Mouse (Mus musculus): ENCODE measurements around the gene Fry. TPM values are rescaled to one million over a fixed set of nuclear protein-coding genes. Genes with fewer than 3 reads are reported as not detected.

The Fry gene
- polyA plus RNA-seq, 1 experiment from 2014 or later: 8.5 TPM

- H3K4me1 ChIP-seq (replicated peaks; ENCODE audit: insufficient read depth, low read length): no peaks in the 10 kb centered on the region
- DNase-seq (ENCODE audit: low spot score) (no peak), ATAC-seq (replicated peaks; ENCODE audit: low FRiP score, low read depth) (no peak)
- WGBS: 80% methylated on average over 2 of the region's 2 CpGs
- no peak overlapping the region for H3K4me3 ChIP-seq (replicated peaks; ENCODE audit: low read depth, low read length)
- H3K9ac ChIP-seq (ENCODE audit: low read depth, low read length): no peak overlapping the region
- H3K9me3 ChIP-seq (replicated peaks; ENCODE audit: low read length): no peaks in the 10 kb centered on the region
- H3K4me2 ChIP-seq (ENCODE audit: low read length): no peak overlapping the region
- no peak for TF ChIP-seq CTCF (IDR thresholded peaks at IDR 0.05; ENCODE audit: low read depth)
- no peaks in the 10 kb centered on the region for H3K27me3 ChIP-seq (ENCODE audit: insufficient read depth, low read length)
- H3K27ac ChIP-seq: no peak overlapping the region
- no peaks in the 10 kb centered on the region for H3K36me3 ChIP-seq (ENCODE audit: insufficient read depth, low read length)
Observed at GRCm38 (mm10) chr5:150122571-150122970, 4.1 kb downstream of the Fry start.

GRCm38 (mm10) chr5:150125920-150126319 is 7.5 kb downstream of the Fry start:
- Histone ChIP-seq H3K4me2 (ENCODE audit: low read length) (no peak overlapping the region), H3K9me3 (replicated peaks; ENCODE audit: low read length) (no peaks in the 10 kb centered on the region), H3K9ac (ENCODE audit: low read depth, low read length) (no peak overlapping the region), H3K36me3 (ENCODE audit: insufficient read depth, low read length) (no peaks in the 10 kb centered on the region), H3K4me1 (replicated peaks; ENCODE audit: insufficient read depth, low read length) (no peaks in the 10 kb centered on the region), H3K4me3 (replicated peaks; ENCODE audit: low read depth, low read length) (no peak overlapping the region), H3K27me3 (ENCODE audit: insufficient read depth, low read length) (no peaks in the 10 kb centered on the region), H3K27ac (no peak overlapping the region)
- no peak for TF ChIP-seq CTCF (IDR thresholded peaks at IDR 0.05; ENCODE audit: low read depth)
- 80% methylated on average over 9 of the region's 9 CpGs for WGBS
- ATAC-seq (replicated peaks; ENCODE audit: low FRiP score, low read depth): no peak
- DNase-seq (ENCODE audit: low spot score): no peak

GRCm38 (mm10) chr5:150128432-150128831 is 10.0 kb downstream of the Fry start:
- Histone ChIP-seq H3K4me3 (replicated peaks; ENCODE audit: low read depth, low read length) (no peak overlapping the region), H3K27ac (no peak overlapping the region), H3K9ac (ENCODE audit: low read depth, low read length) (no peak overlapping the region), H3K27me3 (ENCODE audit: insufficient read depth, low read length) (no peaks in the 10 kb centered on the region), H3K9me3 (replicated peaks; ENCODE audit: low read length) (no peaks in the 10 kb centered on the region), H3K4me1 (replicated peaks; ENCODE audit: insufficient read depth, low read length) (no peaks in the 10 kb centered on the region), H3K36me3 (ENCODE audit: insufficient read depth, low read length) (no peaks in the 10 kb centered on the region), H3K4me2 (ENCODE audit: low read length) (no peak overlapping the region)
- WGBS: 85% methylated on average over 8 of the region's 8 CpGs
- ATAC-seq (replicated peaks; ENCODE audit: low FRiP score, low read depth) (no peak), DNase-seq (ENCODE audit: low spot score) (no peak)
- no peak for TF ChIP-seq CTCF (IDR thresholded peaks at IDR 0.05; ENCODE audit: low read depth)

GRCm38 (mm10) chr5:150130144-150130543 is 11.7 kb downstream of the Fry start:
- no peaks in the 10 kb centered on the region for H3K36me3 ChIP-seq (ENCODE audit: insufficient read depth, low read length)
- no peak overlapping the region for H3K4me3 ChIP-seq (replicated peaks; ENCODE audit: low read depth, low read length)
- TF ChIP-seq CTCF (IDR thresholded peaks at IDR 0.05; ENCODE audit: low read depth): no peak
- no peaks in the 10 kb centered on the region for H3K9me3 ChIP-seq (replicated peaks; ENCODE audit: low read length)
- 81% methylated on average over 7 of the region's 7 CpGs for WGBS
- no peak overlapping the region for H3K9ac ChIP-seq (ENCODE audit: low read depth, low read length)
- no peak overlapping the region for H3K27ac ChIP-seq
- DNase-seq (ENCODE audit: low spot score) (no peak), ATAC-seq (replicated peaks; ENCODE audit: low FRiP score, low read depth) (no peak)
- H3K4me2 ChIP-seq (ENCODE audit: low read length): no peak overlapping the region
- no peaks in the 10 kb centered on the region for H3K4me1 ChIP-seq (replicated peaks; ENCODE audit: insufficient read depth, low read length)
- no peaks in the 10 kb centered on the region for H3K27me3 ChIP-seq (ENCODE audit: insufficient read depth, low read length)

GRCm38 (mm10) chr5:150131166-150131565 is 12.7 kb downstream of the Fry start:
- H3K27ac ChIP-seq: no peak overlapping the region
- H3K27me3 ChIP-seq (ENCODE audit: insufficient read depth, low read length): no peaks in the 10 kb centered on the region
- no peak overlapping the region for H3K4me3 ChIP-seq (replicated peaks; ENCODE audit: low read depth, low read length)
- H3K4me2 ChIP-seq (ENCODE audit: low read length): no peak overlapping the region
- H3K4me1 ChIP-seq (replicated peaks; ENCODE audit: insufficient read depth, low read length): no peaks in the 10 kb centered on the region
- H3K9ac ChIP-seq (ENCODE audit: low read depth, low read length): no peak overlapping the region
- TF ChIP-seq CTCF (IDR thresholded peaks at IDR 0.05; ENCODE audit: low read depth): no peak
- 88% methylated on average over 7 of the region's 7 CpGs for WGBS
- ATAC-seq (replicated peaks; ENCODE audit: low FRiP score, low read depth) (no peak), DNase-seq (ENCODE audit: low spot score) (no peak)
- H3K36me3 ChIP-seq (ENCODE audit: insufficient read depth, low read length): no peaks in the 10 kb centered on the region
- no peaks in the 10 kb centered on the region for H3K9me3 ChIP-seq (replicated peaks; ENCODE audit: low read length)

- H3K9me3 ChIP-seq (replicated peaks; ENCODE audit: low read length): no peaks in the 10 kb centered on the region
- no peak overlapping the region for H3K4me3 ChIP-seq (replicated peaks; ENCODE audit: low read depth, low read length)
- no peak for DNase-seq (ENCODE audit: low spot score)
- no peaks in the 10 kb centered on the region for H3K27me3 ChIP-seq (ENCODE audit: insufficient read depth, low read length)
- H3K9ac ChIP-seq (ENCODE audit: low read depth, low read length): no peak overlapping the region
- H3K4me1 ChIP-seq (replicated peaks; ENCODE audit: insufficient read depth, low read length): no peaks in the 10 kb centered on the region
- no peak for ATAC-seq (replicated peaks; ENCODE audit: low FRiP score, low read depth)
- H3K36me3 ChIP-seq (ENCODE audit: insufficient read depth, low read length): no peaks in the 10 kb centered on the region
- H3K27ac ChIP-seq: no peak overlapping the region
- H3K4me2 ChIP-seq (ENCODE audit: low read length): no peak overlapping the region
- no peak for TF ChIP-seq CTCF (IDR thresholded peaks at IDR 0.05; ENCODE audit: low read depth)
- 80% methylated on average over 3 of the region's 3 CpGs for WGBS
Observed at GRCm38 (mm10) chr5:150134651-150135050, 16.2 kb downstream of the Fry start.

GRCm38 (mm10) chr5:150135529-150135928 is 17.1 kb downstream of the Fry start:
- no peak for DNase-seq (ENCODE audit: low spot score)
- Histone ChIP-seq H3K9me3 (replicated peaks; ENCODE audit: low read length) (no peaks in the 10 kb centered on the region), H3K9ac (ENCODE audit: low read depth, low read length) (no peak overlapping the region), H3K4me2 (ENCODE audit: low read length) (no peak overlapping the region), H3K4me1 (replicated peaks; ENCODE audit: insufficient read depth, low read length) (no peaks in the 10 kb centered on the region), H3K27me3 (ENCODE audit: insufficient read depth, low read length) (no peaks in the 10 kb centered on the region), H3K27ac (no peak overlapping the region), H3K4me3 (replicated peaks; ENCODE audit: low read depth, low read length) (no peak overlapping the region), H3K36me3 (ENCODE audit: insufficient read depth, low read length) (no peaks in the 10 kb centered on the region)
- no peak for ATAC-seq (replicated peaks; ENCODE audit: low FRiP score, low read depth)
- no peak for TF ChIP-seq CTCF (IDR thresholded peaks at IDR 0.05; ENCODE audit: low read depth)
- 78% methylated on average over 13 of the region's 13 CpGs for WGBS
